Mouse (Mus musculus) cerebellum, adult 2 months (tissue): Measurements from ENCODE around the gene Gm4340. TPM values are rescaled to one million over a fixed set of nuclear protein-coding genes. Genes with fewer than 3 reads are reported as not detected.

Experiments used
- DNase-seq, 2 experiments: peaks; one replicate each; pipeline ENCODE4 v3.0.0; 2021
- H3K27ac ChIP-seq: fragments of 200-500 bp; 2 replicates; pipeline ENCODE4 v1.5.1; 2012; ENCODE audit warnings: low read length, control low read depth, inconsistent platforms; ENCODE audit not compliant: insufficient read depth
- H3K27me3 ChIP-seq: fragments of 200-500 bp; 2 replicates; pipeline ENCODE4 v1.6.1; 2012; ENCODE audit warnings: inconsistent platforms, mild to moderate bottlenecking, low read length, moderate library complexity; ENCODE audit not compliant: control insufficient read depth, insufficient read depth
- H3K4me1 ChIP-seq: fragments of 200-500 bp; 2 replicates; pipeline ENCODE4 v1.6.1; 2011; ENCODE audit warnings: low read length; ENCODE audit not compliant: control insufficient read depth, insufficient read depth
- H3K4me3 ChIP-seq: fragments of 200-500 bp; replicated peaks from 2 replicates; pipeline ENCODE3; 2011; ENCODE audit warnings: mild to moderate bottlenecking, low read depth, low read length, control low read depth; ENCODE audit not compliant: insufficient read depth
- CTCF ChIP-seq: fragments of 200-500 bp; IDR thresholded peaks from 2 replicates; pipeline ENCODE4 v1.5.1; 2011; ENCODE audit warnings: low read depth, mild to moderate bottlenecking, control low read depth, low read length, moderate library complexity, borderline replicate concordance; ENCODE audit not compliant: insufficient read depth
- POLR2A ChIP-seq: fragments of 200-500 bp; IDR thresholded peaks from 2 replicates; pipeline ENCODE4 v1.6.1; 2011; ENCODE audit warnings: low read length, control low read depth, borderline replicate concordance; ENCODE audit not compliant: insufficient read depth
- WGBS: fragments of 180-500 bp; shearing (Covaris S2); methylation state at CpG from one replicate; pipeline ENCODE4 v1.1.7; 2018; 5-methylcytosine and 5-hydroxymethylcytosine counted together
- polyA plus RNA-seq: library from polyadenylated mRNA; depleted of rRNA; stranded (reverse); fragments of >200 nt; gene quantifications from 2 replicates; pipeline ENCODE4 v1.2.3, GENCODE M21; 2012; rRNA removed

The Gm4340 gene
- polyA plus RNA-seq, 1 experiment: not detected

- 70% methylated on average over 6 of the region's 6 CpGs for WGBS
- TF ChIP-seq POLR2A: no peak
- no peak for TF ChIP-seq CTCF
- no peak overlapping the region for H3K27ac ChIP-seq
- H3K4me1 ChIP-seq: no peaks in the 10 kb centered on the region
- H3K27me3 ChIP-seq: no peaks in the 10 kb centered on the region
- H3K4me3 ChIP-seq: no peak overlapping the region
- no peak for DNase-seq
Measured at GRCm38 (mm10) chr10:104220303-104221021, 26.6 kb downstream of the Gm4340 start.

Other genes starting within 250 kb of the Gm4340 start
- gene Gm21293, start 51.1 kb upstream of the Gm4340 start, polyA plus RNA-seq: not detected in 2 replicates
- gene Gm6763, start 42.5 kb upstream of the Gm4340 start, polyA plus RNA-seq: not detected in 2 replicates
- not detected in 2 replicates for gene Gm8764, start 34.0 kb upstream of the Gm4340 start, polyA plus RNA-seq
- gene Gm21304, start 25.5 kb upstream of the Gm4340 start, polyA plus RNA-seq: not detected in 2 replicates
- gene Gm21312, start 17.0 kb upstream of the Gm4340 start, polyA plus RNA-seq: not detected in 2 replicates
- not detected in 2 replicates for gene Gm20765, start 8.5 kb upstream of the Gm4340 start, polyA plus RNA-seq